Mouse (Mus musculus): Measurements from ENCODE around the gene Lingo1. TPM values are rescaled to one million over a fixed set of nuclear protein-coding genes. Genes with fewer than 3 reads are reported as not detected.

The Lingo1 gene
- polyA plus RNA-seq, 1 experiment from 2014 or later, result 0.93 TPM

DNA sequence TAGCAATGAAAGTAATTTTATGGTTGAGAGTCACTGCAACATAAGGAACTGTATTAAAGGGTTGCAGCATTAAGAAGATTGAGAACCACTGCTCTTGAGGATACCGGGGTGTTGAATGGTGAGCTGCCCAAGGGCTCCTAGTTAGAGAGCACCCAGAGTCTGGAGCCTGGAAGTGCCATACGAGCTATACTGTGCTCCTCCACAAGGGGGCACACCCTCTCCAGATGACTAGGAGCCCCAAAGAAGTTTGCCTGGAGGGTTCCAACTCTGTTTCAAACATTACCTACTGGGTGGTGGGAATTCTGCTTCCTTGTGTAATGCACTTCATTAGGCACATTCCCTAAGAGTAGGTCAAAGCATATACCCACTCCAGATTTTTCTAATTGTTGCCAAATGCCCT, 70.5 kb downstream of the Lingo1 start:
- Histone ChIP-seq H3K4me2 (ENCODE audit: low read depth, severe bottlenecking) (no peak overlapping the region), H3K9ac (ENCODE audit: low read length) (no peak overlapping the region), H3K4me1 (ENCODE audit: control insufficient read depth, insufficient read depth, low read length) (no peaks in the 10 kb centered on the region), H3K9me3 (ENCODE audit: control insufficient read depth, low read length) (no peaks in the 10 kb centered on the region), H3K4me3 (ENCODE audit: low read depth, low read length) (no peak overlapping the region), H3K27me3 (ENCODE audit: control insufficient read depth, insufficient read depth, low read length) (no peaks in the 10 kb centered on the region), H3K27ac (replicated peaks; ENCODE audit: low read depth, low read length) (no peak overlapping the region), H3K36me3 (ENCODE audit: control insufficient read depth, insufficient read depth, low read length) (no peaks in the 10 kb centered on the region)
- 23% methylated on average over 2 of the region's 2 CpGs for WGBS
- DNase-seq (ENCODE audit: low spot score), result peak; percentile 65
- ATAC-seq (ENCODE audit: insufficient number of reproducible peaks, low FRiP score, low TSS enrichment, low read depth), result no peak

DNA sequence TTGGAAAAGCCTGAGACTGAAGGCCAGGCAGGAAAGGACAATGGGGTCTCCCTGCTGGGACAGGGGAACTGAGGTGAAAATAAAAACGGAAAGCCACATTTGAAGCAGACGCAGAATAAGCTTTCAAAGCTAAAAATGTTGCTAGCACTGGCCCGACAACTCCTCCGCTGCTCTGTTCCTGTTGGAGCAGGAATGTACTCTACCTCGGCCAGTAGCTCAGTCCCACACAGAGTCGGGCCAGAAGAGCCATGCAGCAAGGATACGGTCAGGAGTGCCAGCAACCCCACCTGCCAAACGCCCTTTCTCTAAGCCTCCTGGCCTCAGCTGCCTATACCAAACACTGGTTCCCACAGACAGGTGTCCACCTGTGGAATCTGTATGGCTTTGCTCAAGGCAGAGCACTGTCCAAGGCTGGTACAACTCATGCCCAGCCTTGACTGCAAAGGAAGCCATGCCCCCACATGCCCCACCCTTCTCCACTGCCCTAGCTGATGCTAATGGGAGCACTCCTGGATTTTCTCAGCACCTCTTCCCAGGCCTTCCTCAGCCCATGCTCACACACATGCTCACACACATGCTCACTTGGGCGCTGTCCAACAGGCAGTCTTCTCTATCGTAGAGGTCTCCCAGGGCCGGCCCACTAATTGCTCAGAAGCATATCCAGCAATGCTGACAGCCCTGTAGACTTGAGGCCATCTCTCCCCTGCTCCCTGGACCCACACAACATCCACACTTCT, 74.0 kb downstream of the Lingo1 start:
- Histone ChIP-seq H3K9me3 (ENCODE audit: control insufficient read depth, low read length) (no peaks in the 10 kb centered on the region), H3K27me3 (ENCODE audit: control insufficient read depth, insufficient read depth, low read length) (no peaks in the 10 kb centered on the region), H3K4me3 (ENCODE audit: low read depth, low read length) (no peak overlapping the region), H3K4me1 (ENCODE audit: control insufficient read depth, insufficient read depth, low read length) (no peaks in the 10 kb centered on the region), H3K4me2 (ENCODE audit: low read depth, severe bottlenecking) (no peak overlapping the region), H3K27ac (replicated peaks; ENCODE audit: low read depth, low read length) (no peak overlapping the region), H3K9ac (ENCODE audit: low read length) (no peak overlapping the region), H3K36me3 (ENCODE audit: control insufficient read depth, insufficient read depth, low read length) (no peaks in the 10 kb centered on the region)
- ATAC-seq (ENCODE audit: insufficient number of reproducible peaks, low FRiP score, low TSS enrichment, low read depth), result no peak
- WGBS, result 79% methylated on average over 11 of the region's 11 CpGs
- DNase-seq (ENCODE audit: low spot score), result no peak

DNA sequence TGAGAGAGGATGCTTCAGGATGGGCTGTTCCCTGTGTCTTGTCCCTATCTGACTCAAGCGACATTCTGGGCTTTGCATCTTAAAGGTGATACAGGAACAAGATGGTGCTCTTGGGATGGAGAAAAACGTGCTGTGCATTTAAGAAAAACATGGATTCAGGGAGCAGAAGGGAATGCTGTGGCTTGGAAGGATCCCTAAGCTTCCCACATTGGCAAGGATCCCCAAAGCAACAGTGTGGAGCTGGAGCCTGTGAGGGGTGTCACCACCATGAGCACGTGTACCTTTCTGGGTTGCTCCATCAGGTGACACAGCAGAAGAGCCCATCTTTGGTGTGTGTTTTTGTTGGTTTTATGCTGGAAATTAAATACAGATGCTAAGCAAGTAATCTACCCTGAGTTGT, 77.3 kb downstream of the Lingo1 start:
- no peak overlapping the region for H3K4me3 ChIP-seq (ENCODE audit: low read depth, low read length)
- no peak for DNase-seq (ENCODE audit: low spot score)
- H3K4me1 ChIP-seq (ENCODE audit: control insufficient read depth, insufficient read depth, low read length), result no peaks in the 10 kb centered on the region
- no peaks in the 10 kb centered on the region for H3K9me3 ChIP-seq (ENCODE audit: control insufficient read depth, low read length)
- no peak overlapping the region for H3K9ac ChIP-seq (ENCODE audit: low read length)
- H3K27ac ChIP-seq (replicated peaks; ENCODE audit: low read depth, low read length), result no peak overlapping the region
- H3K27me3 ChIP-seq (ENCODE audit: control insufficient read depth, insufficient read depth, low read length), result no peaks in the 10 kb centered on the region
- ATAC-seq (ENCODE audit: insufficient number of reproducible peaks, low FRiP score, low TSS enrichment, low read depth), result no peak
- no peak overlapping the region for H3K4me2 ChIP-seq (ENCODE audit: low read depth, severe bottlenecking)
- no peaks in the 10 kb centered on the region for H3K36me3 ChIP-seq (ENCODE audit: control insufficient read depth, insufficient read depth, low read length)
- 75% methylated on average over 3 of the region's 3 CpGs for WGBS

DNA sequence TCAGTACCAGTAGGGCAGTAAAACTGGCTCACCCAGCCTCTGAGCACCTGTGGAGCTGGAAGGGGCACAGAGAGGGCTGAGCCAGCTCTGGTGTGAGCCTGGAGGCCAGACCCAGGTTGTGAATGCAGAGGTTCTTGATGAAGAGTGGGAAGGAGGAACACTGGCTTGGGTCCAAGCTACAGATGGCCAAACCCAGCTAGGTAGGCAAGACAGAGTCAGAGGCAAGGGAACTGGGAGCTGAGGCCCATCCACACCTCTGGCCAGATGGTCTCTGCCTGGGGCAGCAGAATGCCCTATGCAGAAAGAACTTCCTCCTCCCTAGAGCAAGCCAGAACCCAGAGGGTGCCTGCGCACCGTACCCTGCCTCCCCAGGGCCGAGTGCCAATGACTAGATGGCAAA, 79.7 kb downstream of the Lingo1 start:
- no peak overlapping the region for H3K4me3 ChIP-seq (ENCODE audit: low read depth, low read length)
- 96% methylated on average over 3 of the region's 3 CpGs for WGBS
- no peaks in the 10 kb centered on the region for H3K36me3 ChIP-seq (ENCODE audit: control insufficient read depth, insufficient read depth, low read length)
- ATAC-seq (ENCODE audit: insufficient number of reproducible peaks, low FRiP score, low TSS enrichment, low read depth) (no peak), DNase-seq (ENCODE audit: low spot score) (no peak)
- no peaks in the 10 kb centered on the region for H3K27me3 ChIP-seq (ENCODE audit: control insufficient read depth, insufficient read depth, low read length)
- H3K9me3 ChIP-seq (ENCODE audit: control insufficient read depth, low read length), result no peaks in the 10 kb centered on the region
- no peak overlapping the region for H3K9ac ChIP-seq (ENCODE audit: low read length)
- H3K27ac ChIP-seq (replicated peaks; ENCODE audit: low read depth, low read length), result no peak overlapping the region
- H3K4me1 ChIP-seq (ENCODE audit: control insufficient read depth, insufficient read depth, low read length), result no peaks in the 10 kb centered on the region
- H3K4me2 ChIP-seq (ENCODE audit: low read depth, severe bottlenecking), result no peak overlapping the region

DNA sequence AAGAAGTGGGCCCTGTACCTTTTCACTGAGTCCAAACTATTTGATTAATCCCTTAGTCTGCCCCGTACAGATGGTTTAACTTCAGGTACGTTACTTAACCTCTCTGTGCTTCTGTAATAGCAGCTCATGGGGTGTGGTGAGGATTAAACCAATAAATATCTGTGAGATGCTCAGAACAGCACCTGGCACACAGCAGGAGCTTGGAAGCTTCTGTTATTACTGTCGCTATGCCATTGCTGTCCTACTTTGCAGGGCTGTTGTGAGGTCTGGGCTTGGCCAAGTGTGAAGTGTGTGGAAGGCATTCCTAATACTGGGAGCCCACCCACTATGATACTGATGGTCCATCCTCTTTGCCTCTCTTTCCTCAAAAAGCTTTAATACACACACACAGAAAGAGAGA, 80.2 kb downstream of the Lingo1 start:
- Histone ChIP-seq H3K27me3 (ENCODE audit: control insufficient read depth, insufficient read depth, low read length) (no peaks in the 10 kb centered on the region), H3K9ac (ENCODE audit: low read length) (no peak overlapping the region), H3K4me3 (ENCODE audit: low read depth, low read length) (no peak overlapping the region), H3K27ac (replicated peaks; ENCODE audit: low read depth, low read length) (no peak overlapping the region), H3K9me3 (ENCODE audit: control insufficient read depth, low read length) (no peaks in the 10 kb centered on the region), H3K36me3 (ENCODE audit: control insufficient read depth, insufficient read depth, low read length) (no peaks in the 10 kb centered on the region), H3K4me2 (ENCODE audit: low read depth, severe bottlenecking) (no peak overlapping the region), H3K4me1 (ENCODE audit: control insufficient read depth, insufficient read depth, low read length) (no peaks in the 10 kb centered on the region)
- no peak for DNase-seq (ENCODE audit: low spot score)
- no peak for ATAC-seq (ENCODE audit: insufficient number of reproducible peaks, low FRiP score, low TSS enrichment, low read depth)
- 77% methylated on average over 3 of the region's 3 CpGs for WGBS

DNA sequence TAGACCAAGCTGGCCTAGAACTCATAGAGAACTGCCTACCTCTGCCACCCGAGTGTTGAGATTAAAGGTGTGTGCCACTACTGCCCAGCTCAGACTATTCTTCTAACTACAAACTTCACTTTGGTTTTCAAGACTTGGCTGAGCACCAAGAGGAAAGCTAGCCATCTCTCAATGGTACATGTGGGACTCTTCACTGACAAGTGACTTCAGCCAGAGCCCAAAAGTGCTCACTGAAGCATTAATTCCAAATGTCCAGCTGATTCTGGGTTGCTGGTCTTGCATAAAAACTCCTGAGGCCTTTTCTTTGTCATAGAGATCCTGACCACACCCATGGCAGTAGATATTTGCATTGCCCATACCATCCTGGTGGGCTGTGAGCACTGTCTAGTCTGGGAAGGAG, 81.9 kb downstream of the Lingo1 start:
- no peaks in the 10 kb centered on the region for H3K27me3 ChIP-seq (ENCODE audit: control insufficient read depth, insufficient read depth, low read length)
- 74% methylated on average over 1 of the region's 1 CpGs for WGBS
- no peak overlapping the region for H3K27ac ChIP-seq (replicated peaks; ENCODE audit: low read depth, low read length)
- no peak overlapping the region for H3K9ac ChIP-seq (ENCODE audit: low read length)
- H3K4me1 ChIP-seq (ENCODE audit: control insufficient read depth, insufficient read depth, low read length), result no peaks in the 10 kb centered on the region
- ATAC-seq (ENCODE audit: insufficient number of reproducible peaks, low FRiP score, low TSS enrichment, low read depth), result no peak
- H3K9me3 ChIP-seq (ENCODE audit: control insufficient read depth, low read length), result no peaks in the 10 kb centered on the region
- no peaks in the 10 kb centered on the region for H3K36me3 ChIP-seq (ENCODE audit: control insufficient read depth, insufficient read depth, low read length)
- no peak overlapping the region for H3K4me2 ChIP-seq (ENCODE audit: low read depth, severe bottlenecking)
- no peak for DNase-seq (ENCODE audit: low spot score)
- no peak overlapping the region for H3K4me3 ChIP-seq (ENCODE audit: low read depth, low read length)

DNA sequence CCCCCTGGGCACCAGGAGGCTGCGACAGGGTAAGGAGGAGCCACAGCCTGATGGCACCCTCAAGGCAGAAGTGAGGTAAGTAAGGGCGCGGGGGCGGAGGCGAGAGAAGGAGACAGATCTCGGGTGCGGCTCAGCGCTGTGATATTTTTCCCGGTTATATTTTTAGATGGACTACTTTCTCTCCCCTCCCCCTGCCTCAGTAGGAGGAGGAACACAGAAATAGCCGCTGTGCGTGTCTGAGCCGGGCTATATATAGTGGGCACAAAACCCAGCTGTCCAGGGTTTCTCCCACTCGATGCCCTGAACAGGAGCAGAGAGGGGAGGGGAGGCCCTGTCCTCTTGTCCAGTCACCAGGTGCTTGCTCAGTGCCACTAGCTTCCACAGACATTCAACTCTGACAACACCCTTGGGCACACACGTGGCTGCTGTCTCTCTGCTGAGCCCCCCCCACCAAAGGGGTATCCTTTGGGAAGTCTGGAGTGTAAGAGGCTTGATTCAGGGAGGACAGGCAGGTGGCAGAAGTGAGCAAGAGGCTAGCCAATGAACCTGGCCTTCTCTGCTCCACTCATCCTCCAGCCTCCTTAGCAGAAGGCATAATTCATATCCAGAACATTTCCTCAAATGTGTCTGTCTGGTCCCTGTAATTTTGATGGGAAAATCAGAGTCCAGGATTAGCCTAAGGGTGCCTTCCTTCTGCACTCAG, 83.5 kb downstream of the Lingo1 start:
- 75% methylated on average over 14 of the region's 14 CpGs for WGBS
- ATAC-seq (ENCODE audit: insufficient number of reproducible peaks, low FRiP score, low TSS enrichment, low read depth) (no peak), DNase-seq (ENCODE audit: low spot score) (no peak)
- Histone ChIP-seq H3K9me3 (ENCODE audit: control insufficient read depth, low read length) (no peaks in the 10 kb centered on the region), H3K4me1 (ENCODE audit: control insufficient read depth, insufficient read depth, low read length) (no peaks in the 10 kb centered on the region), H3K4me2 (ENCODE audit: low read depth, severe bottlenecking) (no peak overlapping the region), H3K36me3 (ENCODE audit: control insufficient read depth, insufficient read depth, low read length) (no peaks in the 10 kb centered on the region), H3K27ac (replicated peaks; ENCODE audit: low read depth, low read length) (no peak overlapping the region), H3K4me3 (ENCODE audit: low read depth, low read length) (no peak overlapping the region), H3K9ac (ENCODE audit: low read length) (no peak overlapping the region), H3K27me3 (ENCODE audit: control insufficient read depth, insufficient read depth, low read length) (no peaks in the 10 kb centered on the region)

DNA sequence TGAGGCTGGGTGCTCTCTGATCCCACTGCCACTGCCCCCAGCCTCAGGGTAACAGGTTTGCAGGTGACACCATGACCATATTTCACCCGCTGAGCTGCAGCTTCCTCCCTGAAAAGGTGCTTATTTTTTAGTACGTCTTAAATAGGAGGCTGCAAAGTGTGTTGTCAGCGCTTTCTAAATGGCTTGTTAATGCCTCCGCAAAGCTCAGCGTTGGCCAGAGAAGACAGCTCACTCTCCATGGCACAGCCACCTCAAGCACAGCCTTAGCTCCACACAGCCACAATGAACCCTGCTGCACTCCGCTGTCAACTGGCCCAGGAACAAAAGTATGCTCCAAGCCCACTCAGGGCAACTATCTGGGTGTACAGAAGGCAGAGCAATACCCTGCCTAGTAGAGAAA, 85.3 kb downstream of the Lingo1 start:
- Histone ChIP-seq H3K4me3 (ENCODE audit: low read depth, low read length) (no peak overlapping the region), H3K27ac (replicated peaks; ENCODE audit: low read depth, low read length) (no peak overlapping the region), H3K9ac (ENCODE audit: low read length) (no peak overlapping the region), H3K4me1 (ENCODE audit: control insufficient read depth, insufficient read depth, low read length) (peaks cover 2% of the 10 kb centered on the region; the same call in 1 of the 2 replicates), H3K36me3 (ENCODE audit: control insufficient read depth, insufficient read depth, low read length) (no peaks in the 10 kb centered on the region), H3K4me2 (ENCODE audit: low read depth, severe bottlenecking) (no peak overlapping the region), H3K9me3 (ENCODE audit: control insufficient read depth, low read length) (no peaks in the 10 kb centered on the region), H3K27me3 (ENCODE audit: control insufficient read depth, insufficient read depth, low read length) (no peaks in the 10 kb centered on the region)
- DNase-seq (ENCODE audit: low spot score) (no peak), ATAC-seq (ENCODE audit: insufficient number of reproducible peaks, low FRiP score, low TSS enrichment, low read depth) (no peak)
- 78% methylated on average over 6 of the region's 6 CpGs for WGBS

All from limb, embryonic 11.5 days (tissue).